ENCODE assay signal across 8 mouse cellular contexts in the genomic region with DNA sequence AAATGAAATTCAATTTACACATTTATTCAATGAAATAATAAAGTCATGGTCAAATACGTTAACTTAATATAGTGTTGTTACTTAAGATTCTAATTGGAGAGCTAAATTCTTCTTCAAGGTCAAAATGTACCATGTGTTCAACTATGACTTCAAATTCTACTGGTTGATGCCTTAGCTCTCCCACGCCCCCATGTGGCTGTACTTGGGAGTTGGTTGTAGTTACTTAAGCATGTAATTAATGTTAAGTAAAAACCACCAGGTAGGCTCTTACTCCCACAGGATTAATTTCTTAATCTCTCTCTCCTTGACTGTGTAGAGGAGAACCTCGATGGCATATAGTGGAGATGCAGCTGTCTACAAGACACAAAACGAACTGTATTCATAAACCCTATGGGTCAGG.
A peak's percentile ranks its signal among the peaks of the same experiment; 100 is the strongest.
DNase-seq lines count a peak whose midpoint lies in the region; ATAC-seq and TF ChIP-seq lines count a peak whose summit lies in the region.

No protein-coding gene starts in this region.

- no peaks in the 10 kb centered on the region for H3K36me3 ChIP-seq in heart, postnatal 0 days (replicated peaks; ENCODE audit: control insufficient read depth, insufficient read depth, low read length)
- no peaks in the 10 kb centered on the region for H3K36me3 ChIP-seq in neural tube, embryonic 15.5 days

- no peak for ATAC-seq in heart, postnatal 0 days (ENCODE audit: insufficient read depth, low read depth)
- no peak for ATAC-seq in neural tube, embryonic 15.5 days (ENCODE audit: low FRiP score)

- H3K9ac ChIP-seq in heart, postnatal 0 days (replicated peaks; ENCODE audit: low read depth, low read length): no peak overlapping the region
- H3K9ac ChIP-seq in neural tube, embryonic 15.5 days (replicated peaks): no peak overlapping the region

- no peak overlapping the region for H3K27ac ChIP-seq in heart, postnatal 0 days (ENCODE audit: low read depth)
- no peak overlapping the region for H3K27ac ChIP-seq in neural tube, embryonic 15.5 days (replicated peaks)

- TF ChIP-seq EP300 in heart, postnatal 0 days (IDR thresholded peaks at IDR 0.05; ENCODE audit: low read depth): no peak

- DNase-seq in heart, postnatal 0 days (ENCODE audit: low spot score): no peak
- no peak for DNase-seq in heart, adult 11 months
- peak; percentile 9 for DNase-seq in thymus, postnatal 4 days
- DNase-seq in thymus, postnatal 14 days: no peak
- peak; percentile 25 for DNase-seq in embryo, embryonic 10.5 days (ENCODE audit: low spot score)
- peak; percentile 9 to 13 for DNase-seq in urinary bladder, postnatal 36 days (ENCODE audit: low spot score in 2 of 2)
- DNase-seq in layer of hippocampus, postnatal 14 days (ENCODE audit: low spot score in 2 of 2): no peak

- peak; percentile 19; the same call in 1 of the 2 replicates for TF ChIP-seq CTCF in heart, postnatal 0 days (IDR thresholded peaks at IDR 0.05; ENCODE audit: low read depth)

- H3K4me1 ChIP-seq in heart, postnatal 0 days (ENCODE audit: control insufficient read depth, insufficient read depth): no peaks in the 10 kb centered on the region
- H3K4me1 ChIP-seq in neural tube, embryonic 15.5 days: no peaks in the 10 kb centered on the region

- H3K9me3 ChIP-seq in heart, postnatal 0 days (replicated peaks; ENCODE audit: control insufficient read depth, low read length): no peaks in the 10 kb centered on the region
- H3K9me3 ChIP-seq in neural tube, embryonic 15.5 days (replicated peaks): no peaks in the 10 kb centered on the region

- no peaks in the 10 kb centered on the region for H3K27me3 ChIP-seq in heart, postnatal 0 days (ENCODE audit: control insufficient read depth, insufficient read depth, low read length)
- H3K27me3 ChIP-seq in neural tube, embryonic 15.5 days (replicated peaks): no peaks in the 10 kb centered on the region

- no peak overlapping the region for H3K4me2 ChIP-seq in heart, postnatal 0 days (ENCODE audit: low read depth, low read length)
- no peak overlapping the region for H3K4me2 ChIP-seq in neural tube, embryonic 15.5 days

- 38% methylated on average over 4 of the region's 4 CpGs for WGBS in heart, postnatal 0 days
- 62% methylated on average over 4 of the region's 4 CpGs for WGBS in neural tube, embryonic 15.5 days

- H3K4me3 ChIP-seq in heart, postnatal 0 days (ENCODE audit: low read depth, low read length): no peak overlapping the region
- H3K4me3 ChIP-seq in neural tube, embryonic 15.5 days (replicated peaks): no peak overlapping the region

Comparison
In these comparisons a context has a peak if more than half of its experiments do, and no peak if none do; other contexts are left out.
1. DNase-seq: peak in thymus, postnatal 4 days (single experiment), embryo, embryonic 10.5 days (single experiment) and urinary bladder, postnatal 36 days (2 of 2); none in heart, postnatal 0 days (single experiment), heart, adult 11 months (single experiment), thymus, postnatal 14 days (single experiment) and layer of hippocampus, postnatal 14 days (0 of 2).